Mouse (Mus musculus) lung, adult 10 weeks (tissue): ENCODE data around the gene Slitrk4. TPM values are rescaled to one million over a fixed set of nuclear protein-coding genes. Genes with fewer than 3 reads are reported as not detected.

ENCODE experiments used
- polyA plus RNA-seq: library from polyadenylated mRNA; stranded (reverse); fragments of 350-450 nt; fragmentation: Illumina TruSeq; extraction: RNeasy Lipid Tissue Mini Kit (QIAGEN cat#74804); gene quantifications from one replicate; pipeline ENCODE4 v1.2.3, GENCODE M21; 2014; ENCODE audit warnings: low read depth, low replicate concordance; ENCODE audit not compliant: insufficient read depth

Slitrk4 gene
- polyA plus RNA-seq, result 0.03 TPM

DNA sequence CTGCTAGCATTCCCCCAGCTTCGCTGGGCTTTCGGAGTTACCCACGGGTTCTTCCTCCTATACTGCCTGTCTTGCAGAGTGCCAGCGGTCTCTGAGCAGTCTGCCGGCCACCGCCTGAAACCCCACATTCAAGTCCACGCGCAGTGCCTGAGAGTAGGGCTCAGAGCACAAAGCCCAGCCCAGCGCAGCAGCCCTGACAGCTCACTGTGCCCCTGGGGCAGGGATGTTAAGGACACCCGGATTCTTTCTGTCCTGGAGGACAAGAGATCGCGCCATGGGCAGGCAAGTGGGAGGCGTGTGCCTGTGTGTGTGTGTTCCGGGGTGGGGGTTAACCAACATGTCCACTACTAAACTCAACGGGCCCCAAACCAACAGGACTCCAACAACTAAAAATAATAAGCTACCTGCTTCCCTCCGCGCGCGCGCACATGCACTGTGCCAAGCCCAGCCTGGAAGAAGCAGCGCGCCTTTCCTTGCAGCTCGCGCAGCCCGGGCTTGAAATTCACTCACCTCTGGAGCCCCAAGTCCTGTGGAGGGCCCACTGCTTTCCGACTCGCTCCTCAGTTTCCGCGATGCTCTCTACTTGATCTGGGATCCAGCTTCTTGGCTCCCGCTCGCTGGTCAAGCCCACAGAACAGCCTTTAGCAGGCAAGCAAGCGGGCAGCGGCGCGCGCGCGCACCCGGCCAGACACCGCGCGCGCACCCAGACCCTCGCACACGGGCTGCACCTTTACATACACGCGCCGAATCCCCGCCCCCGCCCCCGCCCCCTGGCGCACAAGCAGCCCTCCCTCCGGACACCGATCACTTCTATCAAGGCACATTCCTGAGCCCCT lies at the start of gene Slitrk4:
Gene Slitrk4 (minus strand): TSS at position 707 of the 836 bp plus-strand sequence.

Other genes with a start within 250 kb of the Slitrk4 start
- gene Gm6760, start 124.8 kb downstream of the Slitrk4 start, polyA plus RNA-seq, result not detected
- not detected for gene 3830417A13Rik, start 103.4 kb downstream of the Slitrk4 start, polyA plus RNA-seq